In genomic region chr12:33497319-33497892, GRCm38 (mm10) we compare ENCODE assay signal across 11 mouse cellular contexts.
DNase-seq lines count a peak whose midpoint lies in the region; ATAC-seq lines count a peak whose summit lies in the region.
"Had no signal": no experiment of that assay in that cellular context is flagged by ENCODE, and none has a peak within 500 bp of the region (broad histone marks: within the 10 kb centered on the region; RNA-seq: fewer than 3 reads in every experiment).

No protein-coding gene starts in this region.

- 42% methylated on average over 11 of the region's 11 CpGs for WGBS in heart, embryonic 15.5 days
- 49% methylated on average over 11 of the region's 11 CpGs for WGBS in heart, embryonic 12.5 days
- 78% methylated on average over 11 of the region's 11 CpGs for WGBS in midbrain, embryonic 11.5 days
- 80% methylated on average over 11 of the region's 11 CpGs for WGBS in midbrain, embryonic 10.5 days
- 32% methylated on average over 11 of the region's 11 CpGs for WGBS in stomach, embryonic 14.5 days

- H3K4me1 ChIP-seq in heart, embryonic 15.5 days (replicated peaks), result 0 out of 2 replicates have a peak, but pooled peaks cover 2% of the 10 kb centered on the region
- H3K4me1 ChIP-seq in heart, embryonic 12.5 days (replicated peaks), result no peaks in the 10 kb centered on the region
- no peaks in the 10 kb centered on the region for H3K4me1 ChIP-seq in midbrain, embryonic 11.5 days (ENCODE audit: control insufficient read depth, insufficient read depth, low read length)
- no peaks in the 10 kb centered on the region for H3K4me1 ChIP-seq in midbrain, embryonic 10.5 days
- H3K4me1 ChIP-seq in stomach, embryonic 14.5 days (ENCODE audit: control insufficient read depth, insufficient read depth, low read length), result no peaks in the 10 kb centered on the region
- H3K4me1 ChIP-seq: forebrain, embryonic 12.5 days; liver, embryonic 15.5 days had no signal

- 0 out of 2 replicates have a peak overlapping the region, but pooled peaks have one; percentile 29 for H3K4me2 ChIP-seq in heart, embryonic 15.5 days
- no peak overlapping the region for H3K4me2 ChIP-seq in heart, embryonic 12.5 days
- no peak overlapping the region for H3K4me2 ChIP-seq in midbrain, embryonic 11.5 days
- no peak overlapping the region for H3K4me2 ChIP-seq in stomach, embryonic 14.5 days (replicated peaks; ENCODE audit: low read depth, low read length)
- H3K4me2 ChIP-seq: forebrain, embryonic 12.5 days; liver, embryonic 15.5 days had no signal

- no peaks in the 10 kb centered on the region for H3K36me3 ChIP-seq in heart, embryonic 15.5 days
- no peaks in the 10 kb centered on the region for H3K36me3 ChIP-seq in heart, embryonic 12.5 days
- H3K36me3 ChIP-seq in midbrain, embryonic 11.5 days (ENCODE audit: control insufficient read depth, insufficient read depth, low read length), result no peaks in the 10 kb centered on the region
- no peaks in the 10 kb centered on the region for H3K36me3 ChIP-seq in midbrain, embryonic 10.5 days
- no peaks in the 10 kb centered on the region for H3K36me3 ChIP-seq in stomach, embryonic 14.5 days (ENCODE audit: control insufficient read depth, insufficient read depth, low read length)
- H3K36me3 ChIP-seq: forebrain, embryonic 12.5 days; liver, embryonic 15.5 days had no signal

- H3K27me3 ChIP-seq in heart, embryonic 15.5 days, result no peaks in the 10 kb centered on the region
- no peaks in the 10 kb centered on the region for H3K27me3 ChIP-seq in heart, embryonic 12.5 days (replicated peaks)
- no peaks in the 10 kb centered on the region for H3K27me3 ChIP-seq in midbrain, embryonic 11.5 days (ENCODE audit: control insufficient read depth, insufficient read depth, low read length)
- no peaks in the 10 kb centered on the region for H3K27me3 ChIP-seq in midbrain, embryonic 10.5 days (ENCODE audit: low read depth, poor library complexity, severe bottlenecking)
- no peaks in the 10 kb centered on the region for H3K27me3 ChIP-seq in stomach, embryonic 14.5 days (ENCODE audit: control insufficient read depth, insufficient read depth, low read length)
- H3K27me3 ChIP-seq: forebrain, embryonic 12.5 days; liver, embryonic 15.5 days had no signal

- ATAC-seq in heart, embryonic 15.5 days (replicated peaks; ENCODE audit: insufficient number of reproducible peaks, insufficient read depth, low FRiP score, low read depth), result 0 out of 2 replicates have a peak, but pooled peaks have one; percentile 43
- ATAC-seq in heart, embryonic 12.5 days (ENCODE audit: insufficient number of reproducible peaks, low FRiP score), result no peak
- no peak for ATAC-seq in midbrain, embryonic 11.5 days (ENCODE audit: low FRiP score)
- ATAC-seq in stomach, embryonic 14.5 days (ENCODE audit: insufficient number of reproducible peaks, insufficient read depth, low FRiP score, low read depth), result peak; percentile 33; the same call in 1 of the 2 replicates
- ATAC-seq in cerebellum, adult (ENCODE audit: insufficient number of reproducible peaks, low FRiP score, low TSS enrichment), result no peak

- no peak overlapping the region for H3K27ac ChIP-seq in heart, embryonic 15.5 days
- no peak overlapping the region for H3K27ac ChIP-seq in heart, embryonic 12.5 days (ENCODE audit: poor library complexity, severe bottlenecking)
- no peak overlapping the region for H3K27ac ChIP-seq in midbrain, embryonic 11.5 days (ENCODE audit: low read depth, low read length)
- H3K27ac ChIP-seq in midbrain, embryonic 10.5 days (replicated peaks), result no peak overlapping the region
- H3K27ac ChIP-seq in stomach, embryonic 14.5 days (ENCODE audit: low read length), result no peak overlapping the region
- H3K27ac ChIP-seq: forebrain, embryonic 12.5 days; liver, embryonic 15.5 days had no signal

- H3K4me3 ChIP-seq in heart, embryonic 15.5 days, result 0 out of 2 replicates have a peak overlapping the region, but pooled peaks have one; percentile 11
- no peak overlapping the region for H3K4me3 ChIP-seq in heart, embryonic 12.5 days
- no peak overlapping the region for H3K4me3 ChIP-seq in midbrain, embryonic 11.5 days (ENCODE audit: low read depth, low read length)
- H3K4me3 ChIP-seq in midbrain, embryonic 10.5 days, result no peak overlapping the region
- no peak overlapping the region for H3K4me3 ChIP-seq in stomach, embryonic 14.5 days (ENCODE audit: low read depth, low read length)
- H3K4me3 ChIP-seq: forebrain, embryonic 12.5 days; liver, embryonic 15.5 days had no signal

- H3K9me3 ChIP-seq in heart, embryonic 15.5 days (replicated peaks), result no peaks in the 10 kb centered on the region
- H3K9me3 ChIP-seq in heart, embryonic 12.5 days (replicated peaks), result no peaks in the 10 kb centered on the region
- H3K9me3 ChIP-seq in midbrain, embryonic 11.5 days (ENCODE audit: control insufficient read depth, low read length), result no peaks in the 10 kb centered on the region
- no peaks in the 10 kb centered on the region for H3K9me3 ChIP-seq in midbrain, embryonic 10.5 days (replicated peaks)
- no peaks in the 10 kb centered on the region for H3K9me3 ChIP-seq in stomach, embryonic 14.5 days (ENCODE audit: control insufficient read depth, low read depth, low read length)
- H3K9me3 ChIP-seq: forebrain, embryonic 12.5 days; liver, embryonic 15.5 days had no signal

- no peak overlapping the region for H3K9ac ChIP-seq in heart, embryonic 15.5 days
- no peak overlapping the region for H3K9ac ChIP-seq in heart, embryonic 12.5 days
- no peak overlapping the region for H3K9ac ChIP-seq in midbrain, embryonic 11.5 days (ENCODE audit: low read length)
- no peak overlapping the region for H3K9ac ChIP-seq in stomach, embryonic 14.5 days (replicated peaks; ENCODE audit: low read depth, low read length)
- H3K9ac ChIP-seq: forebrain, embryonic 12.5 days; liver, embryonic 15.5 days had no signal

- peak; percentile 17 for DNase-seq in midbrain, embryonic 11.5 days (ENCODE audit: low spot score, missing footprints)
- no peak for DNase-seq in midbrain, embryonic 10.5 days (ENCODE audit: low spot score)
- DNase-seq in forelimb bud, embryonic 11.5 days (ENCODE audit: low read depth, low spot score), result peak; percentile 10
- DNase-seq in cerebellum, adult 9-10 months, result no peak
- DNase-seq: kidney, postnatal 10 days had no signal

Comparison
In these comparisons a context has a peak if more than half of its experiments do, and no peak if none do; other contexts are left out.
1. ATAC-seq: peak in heart, embryonic 15.5 days (single experiment) and stomach, embryonic 14.5 days (single experiment); none in heart, embryonic 12.5 days (single experiment), midbrain, embryonic 11.5 days (single experiment) and cerebellum, adult (single experiment).
2. DNase-seq: peak in midbrain, embryonic 11.5 days (single experiment) and forelimb bud, embryonic 11.5 days (single experiment); none in midbrain, embryonic 10.5 days (single experiment) and cerebellum, adult 9-10 months (single experiment).